Mouse (Mus musculus) CH12.LX (cell line): Measurements from ENCODE around the gene Prss41. TPM values are rescaled to one million over a fixed set of nuclear protein-coding genes. Genes with fewer than 3 reads are reported as not detected.

Experiments used
- DNase-seq: peaks from one replicate; pipeline ENCODE4 v3.0.0-alpha.2; 2013; ENCODE audit errors: extremely low read depth
- H3K27ac ChIP-seq: 2 replicates; pipeline ENCODE4 v1.5.1; 2012; ENCODE audit warnings: low read depth, mild to moderate bottlenecking, control low read depth, moderate library complexity; ENCODE audit not compliant: insufficient read depth
- H3K27me3 ChIP-seq: replicated peaks from 2 replicates; pipeline ENCODE3; 2012; ENCODE audit warnings: inconsistent platforms
- H3K36me3 ChIP-seq, 2 experiments: replicated peaks in 1 of 2; 2 replicates each; pipeline versions ENCODE3 to v1.6.1; 2012; ENCODE audit warnings: inconsistent platforms in 1 of 2, low read length in 1 of 2, mild to moderate bottlenecking in 1 of 2, mixed read lengths in 1 of 2, moderate library complexity in 1 of 2; ENCODE audit not compliant: control insufficient read depth in 1 of 2, insufficient read depth in 1 of 2
- H3K4me1 ChIP-seq, 2 experiments: 2 replicates each; pipeline ENCODE4 v1.6.1; 2012; ENCODE audit warnings: inconsistent platforms in 1 of 2, moderate library complexity in 1 of 2; ENCODE audit not compliant: insufficient read depth in 2 of 2, control insufficient read depth in 1 of 2
- H3K4me2 ChIP-seq: 2 replicates; pipeline ENCODE4 v1.6.1; 2012; ENCODE audit warnings: low read depth, mild to moderate bottlenecking, control low read depth; ENCODE audit not compliant: poor library complexity, insufficient read depth, severe bottlenecking
- H3K4me3 ChIP-seq, 3 experiments: fragments of 150-350 bp in 1 of 3; sonication (generic) in 1 of 3; replicated peaks in 1 of 3; 2 replicates each; pipeline versions ENCODE3 to v1.5.1; 2011 to 2012; ENCODE audit warnings: low read depth in 2 of 3, low read length in 2 of 3, mild to moderate bottlenecking in 2 of 3, moderate library complexity in 2 of 3, control low read depth in 1 of 3, improper control_type of control experiment in 1 of 3, inconsistent platforms in 1 of 3, mixed read lengths in 1 of 3; ENCODE audit not compliant: poor library complexity in 1 of 3
- H3K79me2 ChIP-seq: replicated peaks from 2 replicates; pipeline ENCODE4 v1.6.1; 2012; ENCODE audit warnings: mild to moderate bottlenecking, moderate library complexity; ENCODE audit not compliant: control insufficient read depth, poor library complexity, insufficient read depth, severe bottlenecking; ENCODE audit errors: extremely low read depth
- H3K9ac ChIP-seq: 2 replicates; pipeline ENCODE4 v1.6.1; 2012; ENCODE audit warnings: low read depth, mild to moderate bottlenecking, control low read depth, moderate library complexity; ENCODE audit not compliant: insufficient read depth
- H3K9me3 ChIP-seq: replicated peaks from 2 replicates; pipeline ENCODE3; 2012; ENCODE audit warnings: low read length, inconsistent platforms, mixed read lengths
- BHLHE40 ChIP-seq: IDR thresholded peaks from 2 replicates; pipeline ENCODE4 v1.6.1; 2011; ENCODE audit warnings: mild to moderate bottlenecking, low read depth, low read length, improper control_type of control experiment
- CHD1 ChIP-seq: IDR thresholded peaks from 2 replicates; pipeline ENCODE4 v1.6.1; 2012; ENCODE audit warnings: low read depth, low read length, improper control_type of control experiment, inconsistent platforms
- CHD2 ChIP-seq: IDR thresholded peaks from 2 replicates; pipeline ENCODE4 v1.6.1; 2011; ENCODE audit warnings: low read length, improper control_type of control experiment
- CTCF ChIP-seq, 2 experiments: IDR thresholded peaks in 1 of 2; conservative IDR thresholded peaks in 1 of 2; 2 replicates each; pipeline ENCODE4 v1.5.1; 2011 to 2012; ENCODE audit warnings: low read depth in 2 of 2, low read length in 2 of 2, improper control_type of control experiment in 1 of 2, inconsistent platforms in 1 of 2, mild to moderate bottlenecking in 1 of 2, moderate library complexity in 1 of 2
- E2F4 ChIP-seq: IDR thresholded peaks from 2 replicates; pipeline ENCODE4 v1.6.1; 2011; ENCODE audit warnings: low read depth, low read length, improper control_type of control experiment; ENCODE audit not compliant: insufficient replicate concordance
- ELF1 ChIP-seq: IDR thresholded peaks from 2 replicates; pipeline ENCODE4 v1.6.1; 2014; ENCODE audit warnings: low read depth, mild to moderate bottlenecking, inconsistent platforms, low read length, improper control_type of control experiment
- EP300 ChIP-seq: IDR thresholded peaks from 2 replicates; pipeline ENCODE4 v1.6.1; 2011; ENCODE audit warnings: low read length, improper control_type of control experiment
- GABPA ChIP-seq: IDR thresholded peaks from 2 replicates; pipeline ENCODE4 v1.6.1; 2012; ENCODE audit warnings: low read depth, low read length, improper control_type of control experiment, inconsistent platforms; ENCODE audit not compliant: insufficient replicate concordance
- HCFC1 ChIP-seq: IDR thresholded peaks from 2 replicates; pipeline ENCODE4 v1.6.1; 2012; ENCODE audit warnings: low read depth, mild to moderate bottlenecking, inconsistent platforms, low read length, improper control_type of control experiment
- JUND ChIP-seq: conservative IDR thresholded peaks from 2 replicates; pipeline ENCODE4 v1.6.1; 2011; ENCODE audit warnings: low read depth, low read length, improper control_type of control experiment
- KAT2A ChIP-seq: IDR thresholded peaks from 2 replicates; pipeline ENCODE4 v1.6.1; 2012; ENCODE audit warnings: low read length, improper control_type of control experiment, inconsistent platforms; ENCODE audit not compliant: insufficient replicate concordance
- MAFK ChIP-seq: IDR thresholded peaks from 2 replicates; pipeline ENCODE4 v1.6.1; 2011; ENCODE audit warnings: low read length, improper control_type of control experiment; ENCODE audit not compliant: insufficient replicate concordance
- MAX ChIP-seq: IDR thresholded peaks from 2 replicates; pipeline ENCODE4 v1.6.1; 2011; ENCODE audit warnings: low read length, improper control_type of control experiment
- MAZ ChIP-seq: IDR thresholded peaks from 2 replicates; pipeline ENCODE4 v1.6.1; 2012; ENCODE audit warnings: low read depth, mild to moderate bottlenecking, inconsistent platforms, low read length, improper control_type of control experiment, moderate library complexity
- MEF2A ChIP-seq: IDR thresholded peaks from 2 replicates; pipeline ENCODE4 v1.6.1; 2014; ENCODE audit warnings: low read depth, mild to moderate bottlenecking, inconsistent platforms, low read length, improper control_type of control experiment, borderline replicate concordance
- MXI1 ChIP-seq: IDR thresholded peaks from 2 replicates; pipeline ENCODE4 v1.6.1; 2011; ENCODE audit warnings: mild to moderate bottlenecking, low read depth, low read length, improper control_type of control experiment
- MYC ChIP-seq: IDR thresholded peaks from 2 replicates; pipeline ENCODE4 v1.6.1; 2011; ENCODE audit warnings: low read depth, mild to moderate bottlenecking, improper control_type of control experiment, low read length
- NELFE ChIP-seq: IDR thresholded peaks from 2 replicates; pipeline ENCODE4 v1.6.1; 2011; ENCODE audit warnings: low read depth, low read length, improper control_type of control experiment
- PAX5 ChIP-seq: IDR thresholded peaks from 2 replicates; pipeline ENCODE4 v1.6.1; 2012; ENCODE audit warnings: low read length, inconsistent platforms, mixed read lengths
- POLR2A ChIP-seq: IDR thresholded peaks from 2 replicates; pipeline ENCODE4 v1.6.1; 2011; ENCODE audit warnings: low read depth, mild to moderate bottlenecking, improper control_type of control experiment, low read length
- RAD21 ChIP-seq: IDR thresholded peaks from 2 replicates; pipeline ENCODE4 v1.6.1; 2011; ENCODE audit warnings: low read depth, mild to moderate bottlenecking, low read length, improper control_type of control experiment, moderate library complexity
- SIN3A ChIP-seq: IDR thresholded peaks from 2 replicates; pipeline ENCODE4 v1.6.1; 2012; ENCODE audit warnings: low read length, improper control_type of control experiment, inconsistent platforms
- SMC3 ChIP-seq: IDR thresholded peaks from 2 replicates; pipeline ENCODE4 v1.6.1; 2011; ENCODE audit warnings: low read depth, low read length, improper control_type of control experiment
- TCF12 ChIP-seq: IDR thresholded peaks from 2 replicates; pipeline ENCODE4 v1.6.1; 2014; ENCODE audit warnings: low read depth, mild to moderate bottlenecking, inconsistent platforms, low read length, improper control_type of control experiment
- UBTF ChIP-seq: IDR thresholded peaks from 2 replicates; pipeline ENCODE4 v1.6.1; 2012; ENCODE audit warnings: low read depth, mild to moderate bottlenecking, inconsistent platforms, low read length, improper control_type of control experiment, moderate library complexity
- USF1 ChIP-seq: IDR thresholded peaks from 2 replicates; pipeline ENCODE4 v1.6.1; 2014; ENCODE audit warnings: low read depth, mild to moderate bottlenecking, inconsistent platforms, low read length, improper control_type of control experiment
- ZKSCAN1 ChIP-seq: IDR thresholded peaks from 2 replicates; pipeline ENCODE4 v1.6.1; 2012; ENCODE audit warnings: low read depth, inconsistent platforms, low read length, improper control_type of control experiment, borderline replicate concordance
- ZMIZ1 ChIP-seq: IDR thresholded peaks from 2 replicates; pipeline ENCODE4 v1.6.1; 2012; ENCODE audit warnings: low read depth, mild to moderate bottlenecking, inconsistent platforms, low read length, improper control_type of control experiment
- ZNF384 ChIP-seq: IDR thresholded peaks from 2 replicates; pipeline ENCODE4 v1.6.1; 2012; ENCODE audit warnings: low read depth, low read length, improper control_type of control experiment, inconsistent platforms
- dilution Hi-C: fragments of 300-500 bp; cut with MboI; formaldehyde crosslinking; loops from 2 replicates; pipeline ENCODE4 v1.14.3; 2020; ENCODE audit warnings: low sequenced_read_pairs; ENCODE audit not compliant: extremely low pct_unique_long_range_greater_than_20kb, extremely low pct_ligation_motif_present
- in situ Hi-C: fragments of 300-500 bp; cut with MboI; formaldehyde crosslinking; loops from 3 replicates; pipeline ENCODE4 v1.14.3; 2019; ENCODE audit warnings: low sequenced_read_pairs, low pct_ligation_motif_present, low pct_unique_long_range_greater_than_20kb, mixed read lengths
- polyA plus RNA-seq: library from polyadenylated mRNA; unstranded; fragments of >175 nt; gene quantifications from 2 replicates; pipeline ENCODE4 v1.2.1, GENCODE M21; 2012; ENCODE audit warnings: low read depth; ENCODE audit not compliant: insufficient read length
- total RNA-seq, 2 experiments: library from RNA; depleted of rRNA; stranded (reverse); fragments of 300-350 nt in 1 of 2; fragments of >200 nt in 1 of 2; gene quantifications; 2 replicates each; pipeline ENCODE4 v1.2.3; 2012 to 2014

Prss41 gene
- total and polyA plus RNA-seq, 3 experiments = 0.16 to 1.0 (median 0.24) TPM

GRCm38 (mm10) chr17:23807918-23808317, 36.1 kb downstream of the Prss41 start:
- in situ Hi-C loops = loop anchor here (5.0 kb wide), 1 partner anchor 36 kb away; the partner anchor contains the start of gene Flywch1
- DNase-seq = no peak
- no peaks in the 10 kb centered on the region for H3K27me3 ChIP-seq
- H3K9me3 ChIP-seq = no peaks in the 10 kb centered on the region
- peaks cover 0 to 15% of the 10 kb centered on the region in 2 experiments; a peak in 2 of 4 replicates for H3K4me1 ChIP-seq
- 0 out of 2 replicates have a peak overlapping the region, but pooled peaks have one; percentile 14 for H3K4me2 ChIP-seq
- no peak overlapping the region for H3K9ac ChIP-seq
- TF ChIP-seq USF1 = no peak
- no peak for TF ChIP-seq ZNF384
- no peak for TF ChIP-seq SMC3
- TF ChIP-seq BHLHE40 = no peak
- peaks cover 90% of the 10 kb centered on the region for H3K79me2 ChIP-seq
- no peak overlapping the region for H3K4me3 ChIP-seq
- H3K27ac ChIP-seq = no peak overlapping the region
- dilution Hi-C loops = no loop called here
- peaks cover 43 to 66% of the 10 kb centered on the region in 2 experiments for H3K36me3 ChIP-seq

GRCm38 (mm10) chr17:23806867-23807266, 37.1 kb downstream of the Prss41 start:
- dilution Hi-C loops = no loop called here
- Histone ChIP-seq H3K4me2 (peak overlapping the region; percentile 87), H3K36me3 (peaks cover 36 to 55% of the 10 kb centered on the region in 2 experiments)

More at GRCm38 (mm10) chr17:23806867-23807266, 37.1 kb downstream of the Prss41 start:
- Histone ChIP-seq H3K27me3 (no peaks in the 10 kb centered on the region), H3K9me3 (no peaks in the 10 kb centered on the region), H3K27ac (peak overlapping the region; percentile 6; the same call in 1 of the 2 replicates), H3K9ac (peak overlapping the region; percentile 88), H3K79me2 (peaks cover 82% of the 10 kb centered on the region), H3K4me1 (peaks cover 0 to 15% of the 10 kb centered on the region in 2 experiments; a peak in 2 of 4 replicates), H3K4me3 (peak overlapping the region; percentile 84 to 95 (median 85))
- DNase-seq = peak; percentile 49
- TF ChIP-seq SMC3 (peak; percentile 52), E2F4 (no peak), MYC (no peak), MAX (peak; percentile 40; the same call in 1 of the 2 replicates), MAFK (no peak), ZKSCAN1 (no peak), MEF2A (no peak), USF1 (no peak), CTCF (conservative IDR thresholded peaks at IDR 0.05 in 1 of 2, IDR thresholded peaks at IDR 0.05 in 1 of 2; ENCODE audit: low read depth in 2 of 2, low read length in 2 of 2) (peak in 1 of 2 experiments; percentile 66; a peak in 2 of 4 replicates), MXI1 (peak; percentile 41; the same call in 1 of the 2 replicates), ELF1 (no peak), MAZ (no peak), GABPA (no peak), CHD1 (no peak), ZMIZ1 (no peak), TCF12 (no peak), JUND (no peak), UBTF (peak; percentile 88), HCFC1 (no peak), EP300 (no peak), CHD2 (no peak), NELFE (no peak), ZNF384 (no peak), KAT2A (no peak), RAD21 (peak; percentile 29), PAX5 (no peak), SIN3A (peak; percentile 23; the same call in 1 of the 2 replicates), POLR2A (0 out of 2 replicates have a peak, but pooled peaks have one; percentile 19)
- in situ Hi-C loops = loop anchor here (5.0 kb wide), 1 partner anchor 35 kb away; the partner anchor contains the start of gene Flywch1
